Mouse (Mus musculus) hindbrain, embryonic 15.5 days (tissue): ENCODE results near the gene Btbd8. TPM values are rescaled to one million over a fixed set of nuclear protein-coding genes. Genes with fewer than 3 reads are reported as not detected.

ENCODE experiments used
- ATAC-seq: fragments of 200-750 bp; cut with Nextera tagmentation; 2 replicates; pipeline ENCODE4 v1.8.0; 2017; ENCODE audit warnings: low read depth, moderate number of reproducible peaks, moderate TSS enrichment; ENCODE audit not compliant: low FRiP score
- H3K27ac ChIP-seq: fragments of 300-500 bp; sonication (generic); replicated peaks from 2 replicates; pipeline ENCODE4 v1.5.1; 2015; ENCODE audit warnings: mild to moderate bottlenecking, inconsistent platforms
- H3K27me3 ChIP-seq: fragments of 300-500 bp; sonication (generic); 2 replicates; pipeline ENCODE4 v1.6.1; 2015; ENCODE audit warnings: control low read depth, inconsistent platforms
- H3K36me3 ChIP-seq: fragments of 300-500 bp; sonication (generic); 2 replicates; pipeline ENCODE4 v1.6.1; 2015; ENCODE audit warnings: control low read depth, inconsistent platforms
- H3K4me1 ChIP-seq: fragments of 300-500 bp; sonication (generic); replicated peaks from 2 replicates; pipeline ENCODE4 v1.6.1; 2015; ENCODE audit warnings: control low read depth, inconsistent platforms
- H3K4me2 ChIP-seq: fragments of 300-500 bp; sonication (generic); 2 replicates; pipeline ENCODE4 v1.6.1; 2015; ENCODE audit warnings: moderate library complexity, mild to moderate bottlenecking, inconsistent platforms
- H3K4me3 ChIP-seq: fragments of 300-500 bp; sonication (generic); 2 replicates; pipeline ENCODE4 v1.5.1; 2015; ENCODE audit warnings: mild to moderate bottlenecking, inconsistent platforms
- H3K9ac ChIP-seq: fragments of 300-500 bp; sonication (generic); 2 replicates; pipeline ENCODE4 v1.6.1; 2015; ENCODE audit warnings: inconsistent platforms
- H3K9me3 ChIP-seq: fragments of 300-500 bp; sonication (generic); 2 replicates; pipeline ENCODE4 v1.6.1; 2016; ENCODE audit warnings: control low read depth, inconsistent platforms
- WGBS: fragments of 180-500 bp; shearing (Covaris S2); methylation state at CpG from one replicate; pipeline ENCODE4 v1.1.7; 2015; 5-methylcytosine and 5-hydroxymethylcytosine counted together
- polyA plus RNA-seq: library from polyadenylated mRNA; unstranded; fragments of >200 nt; fragmentation: Nextera tagmentation; extraction: Ambion mirVana; gene quantifications from 2 replicates; pipeline ENCODE4 v1.2.1, GENCODE M21; 2015

Gene Btbd8
- polyA plus RNA-seq, 1 experiment from 2014 or later: 17.5 TPM

DNA sequence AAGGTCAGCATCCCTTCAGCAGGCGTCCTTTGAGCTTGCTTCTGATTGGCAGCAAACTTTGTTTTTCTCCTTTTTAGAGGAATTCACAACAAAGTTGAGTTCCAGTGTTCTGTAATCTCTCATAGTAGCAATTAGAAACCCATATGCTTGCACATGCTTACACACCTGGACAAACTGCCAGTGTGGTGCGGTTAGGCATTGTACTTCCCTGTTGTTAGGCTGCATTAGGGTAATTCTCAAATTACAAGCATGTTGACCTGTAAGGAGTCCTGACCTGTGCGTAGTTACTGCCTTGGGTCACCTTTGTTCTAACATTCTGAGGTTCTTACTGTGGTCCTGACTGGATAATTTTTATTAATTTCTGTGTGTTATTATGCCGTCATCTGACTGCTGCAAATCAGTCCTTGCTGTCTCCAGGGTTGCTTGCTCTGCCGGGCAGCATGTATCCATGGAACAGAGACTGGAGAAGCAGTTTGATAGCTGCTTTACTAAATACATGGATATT lies 61.1 kb downstream of the Btbd8 start:
- Histone ChIP-seq H3K27ac (peak overlapping the region; percentile 88; the same call in 1 of the 2 replicates), H3K27me3 (no peaks in the 10 kb centered on the region), H3K9me3 (no peaks in the 10 kb centered on the region), H3K36me3 (peaks cover 11% of the 10 kb centered on the region; the same call in 1 of the 2 replicates), H3K9ac (peak overlapping the region; percentile 52; the same call in 1 of the 2 replicates), H3K4me1 (peaks cover 14% of the 10 kb centered on the region), H3K4me3 (peak overlapping the region; percentile 39), H3K4me2 (peak overlapping the region; percentile 55)
- ATAC-seq: no peak
- WGBS: 53% methylated on average over 5 of the region's 5 CpGs

DNA sequence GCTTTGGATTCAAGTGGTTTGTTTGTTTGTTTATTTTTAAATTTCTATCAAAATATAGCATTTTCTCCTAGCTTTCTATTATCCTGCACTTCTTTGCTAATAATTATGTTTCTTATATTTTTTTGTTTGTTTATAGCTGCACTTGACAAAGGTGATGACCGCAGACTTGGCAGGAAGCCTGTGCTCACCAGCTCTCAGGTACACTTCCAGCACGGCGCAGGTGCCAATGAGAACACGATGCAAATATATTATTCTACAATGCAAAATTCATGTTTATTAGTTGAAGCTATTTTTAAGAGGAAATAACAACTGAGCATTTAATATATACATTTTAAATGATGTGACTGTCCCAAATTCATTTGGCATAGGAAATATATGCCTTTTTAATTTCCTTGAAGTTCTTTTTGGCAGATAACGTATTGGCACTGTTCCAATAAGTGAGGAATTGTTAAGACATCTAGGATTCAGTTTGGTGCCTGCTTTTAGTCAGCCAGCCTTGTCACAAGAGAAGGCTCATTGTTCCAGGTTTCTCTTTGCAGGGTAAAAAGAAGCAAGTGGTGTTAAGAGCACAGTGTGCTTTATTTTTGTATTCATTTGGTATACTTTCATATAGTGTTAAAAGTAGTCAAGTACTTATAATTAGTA lies 62.2 kb downstream of the Btbd8 start:
- WGBS: 73% methylated on average over 5 of the region's 5 CpGs
- Histone ChIP-seq H3K9me3 (no peaks in the 10 kb centered on the region), H3K9ac (no peak overlapping the region), H3K4me3 (no peak overlapping the region), H3K36me3 (peaks cover 20% of the 10 kb centered on the region), H3K4me1 (peaks cover 14% of the 10 kb centered on the region), H3K4me2 (no peak overlapping the region), H3K27ac (no peak overlapping the region), H3K27me3 (no peaks in the 10 kb centered on the region)
- no peak for ATAC-seq

DNA sequence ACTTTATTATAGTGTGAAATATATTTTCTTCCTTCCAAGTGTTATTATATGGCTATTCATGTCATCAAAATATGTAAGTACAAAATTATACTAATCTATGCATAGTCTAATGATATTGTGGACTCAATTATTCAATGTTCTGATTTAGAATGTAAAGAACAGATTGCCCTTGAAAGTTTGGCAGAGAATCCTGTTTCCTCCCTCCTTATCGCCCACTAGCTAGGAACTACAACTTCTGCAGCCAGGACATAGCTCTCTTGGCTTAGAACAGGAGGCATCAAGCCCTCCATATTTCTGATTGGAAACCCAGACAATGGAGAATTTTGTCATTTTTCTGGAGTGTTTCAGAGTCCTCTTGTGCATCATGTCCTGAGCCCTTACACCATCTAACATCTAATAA lies 62.9 kb downstream of the Btbd8 start:
- no peak for ATAC-seq
- no peaks in the 10 kb centered on the region for H3K27me3 ChIP-seq
- H3K27ac ChIP-seq: no peak overlapping the region
- peaks cover 27% of the 10 kb centered on the region for H3K36me3 ChIP-seq
- no peaks in the 10 kb centered on the region for H3K9me3 ChIP-seq
- WGBS: 86% methylated on average over 1 of the region's 1 CpGs
- H3K4me1 ChIP-seq: peaks cover 14% of the 10 kb centered on the region
- no peak overlapping the region for H3K9ac ChIP-seq
- H3K4me2 ChIP-seq: no peak overlapping the region
- H3K4me3 ChIP-seq: no peak overlapping the region

DNA sequence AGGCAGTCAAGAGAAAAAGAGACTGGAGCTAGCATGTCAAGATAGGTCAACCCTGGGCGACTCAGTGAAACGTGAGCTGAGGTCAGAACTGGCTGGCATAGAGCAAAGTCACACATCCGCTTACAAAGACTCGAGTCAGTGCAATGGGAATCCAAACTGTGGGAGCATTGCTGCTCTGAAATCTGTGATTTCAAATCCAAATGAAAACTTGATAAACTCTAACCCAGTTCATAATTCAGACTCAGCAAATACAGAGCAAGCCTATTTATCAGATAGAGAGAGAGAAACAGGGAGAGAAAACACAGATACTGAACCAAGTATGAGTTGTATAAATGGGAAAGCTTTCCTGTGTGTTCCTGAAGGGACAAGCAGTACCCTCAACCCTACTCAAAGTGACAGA lies 69.5 kb downstream of the Btbd8 start, which contains the start of gene Gm42669:
Gene Gm42669, plus strand, starts transcription at position 301 of the 400 bp plus-strand sequence.
- Histone ChIP-seq H3K9ac (no peak within 1 kb of the TSS), H3K27ac (no peak within 1 kb of the TSS), H3K4me3 (no peak within 1 kb of the TSS), H3K36me3 (peaks cover 59% of the 10 kb centered on the region), H3K27me3 (no peaks in the 10 kb centered on the region), H3K4me2 (no peak within 1 kb of the TSS), H3K4me1 (no peaks in the 10 kb centered on the region), H3K9me3 (no peaks in the 10 kb centered on the region)
- 82% methylated on average over 4 of the region's 4 CpGs for WGBS
- no peak for ATAC-seq

DNA sequence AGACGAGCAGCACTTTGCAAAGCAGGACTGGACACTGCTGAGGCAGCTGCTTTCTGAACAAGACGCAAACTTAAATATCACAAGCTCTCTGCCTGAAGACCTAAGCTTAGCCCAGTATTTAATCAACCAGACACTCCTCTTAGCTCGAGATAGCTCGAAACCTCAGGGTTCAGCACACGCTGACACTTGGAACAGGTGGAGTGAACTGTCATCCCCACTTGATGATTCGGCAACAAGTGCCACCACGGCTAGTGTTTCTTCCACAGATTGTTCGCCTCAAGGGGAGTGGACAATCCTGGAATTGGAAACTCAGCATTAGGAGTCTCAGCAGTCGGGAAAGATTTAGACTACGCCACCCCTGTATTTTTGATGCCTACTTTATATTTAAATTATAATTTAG lies 72.7 kb downstream of the Btbd8 start:
- Histone ChIP-seq H3K4me3 (no peak overlapping the region), H3K4me1 (no peaks in the 10 kb centered on the region), H3K9ac (no peak overlapping the region), H3K27ac (no peak overlapping the region), H3K4me2 (no peak overlapping the region), H3K27me3 (no peaks in the 10 kb centered on the region), H3K9me3 (no peaks in the 10 kb centered on the region), H3K36me3 (peaks cover 41% of the 10 kb centered on the region)
- ATAC-seq: no peak
- 91% methylated on average over 10 of the region's 10 CpGs for WGBS

DNA sequence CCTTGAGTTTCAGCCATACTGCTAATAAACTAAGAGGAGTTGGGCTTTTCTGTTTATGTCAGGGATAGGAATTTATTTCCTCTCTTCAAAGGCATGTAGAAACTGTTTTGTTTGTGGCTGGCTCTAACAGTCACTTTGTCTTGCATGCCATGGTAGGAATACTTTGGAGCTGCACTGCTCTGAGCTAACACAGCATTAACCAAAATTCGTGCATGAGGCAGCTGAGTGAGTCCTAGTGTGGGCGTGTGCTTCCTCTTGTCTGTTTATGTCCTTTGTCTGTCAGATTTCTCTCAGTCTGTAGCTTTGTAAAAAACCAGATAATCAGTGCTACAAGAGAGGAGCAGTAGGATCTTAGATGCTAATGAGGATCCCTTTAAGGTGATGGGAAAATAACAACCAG lies 73.5 kb downstream of the Btbd8 start:
- no peaks in the 10 kb centered on the region for H3K4me1 ChIP-seq
- H3K9ac ChIP-seq: no peak overlapping the region
- no peaks in the 10 kb centered on the region for H3K9me3 ChIP-seq
- no peak overlapping the region for H3K4me3 ChIP-seq
- H3K36me3 ChIP-seq: peaks cover 33% of the 10 kb centered on the region
- 62% methylated on average over 2 of the region's 2 CpGs for WGBS
- H3K4me2 ChIP-seq: no peak overlapping the region
- no peaks in the 10 kb centered on the region for H3K27me3 ChIP-seq
- H3K27ac ChIP-seq: no peak overlapping the region
- no peak for ATAC-seq

DNA sequence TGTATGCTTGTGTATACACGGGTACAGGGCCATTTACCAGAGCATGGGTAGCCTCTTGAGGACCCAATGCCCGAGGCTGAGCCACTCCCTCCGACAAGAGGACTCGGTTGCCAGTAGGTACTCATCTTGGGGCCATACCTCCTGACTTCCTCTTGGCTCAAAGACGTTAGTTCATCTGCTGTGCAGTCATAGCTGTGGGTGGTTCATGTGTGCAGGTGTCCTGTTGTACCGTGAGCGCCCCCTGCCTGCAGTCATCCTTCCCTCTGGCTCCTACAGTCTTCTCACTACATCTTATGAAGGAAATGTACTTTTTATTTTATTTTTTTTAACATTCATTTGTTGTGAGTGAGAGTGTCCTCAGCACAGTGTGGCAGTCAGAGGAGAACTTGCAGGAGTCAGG lies 75.8 kb downstream of the Btbd8 start:
- H3K9me3 ChIP-seq: no peaks in the 10 kb centered on the region
- H3K27ac ChIP-seq: no peak overlapping the region
- H3K4me1 ChIP-seq: no peaks in the 10 kb centered on the region
- 57% methylated on average over 7 of the region's 7 CpGs for whole genome bisulfite sequencing
- H3K4me3 ChIP-seq: no peak overlapping the region
- H3K4me2 ChIP-seq: no peak overlapping the region
- peak; percentile 3; the same call in 1 of the 2 replicates for ATAC-seq
- H3K36me3 ChIP-seq: peaks cover 16% of the 10 kb centered on the region
- H3K9ac ChIP-seq: no peak overlapping the region
- H3K27me3 ChIP-seq: no peaks in the 10 kb centered on the region

DNA sequence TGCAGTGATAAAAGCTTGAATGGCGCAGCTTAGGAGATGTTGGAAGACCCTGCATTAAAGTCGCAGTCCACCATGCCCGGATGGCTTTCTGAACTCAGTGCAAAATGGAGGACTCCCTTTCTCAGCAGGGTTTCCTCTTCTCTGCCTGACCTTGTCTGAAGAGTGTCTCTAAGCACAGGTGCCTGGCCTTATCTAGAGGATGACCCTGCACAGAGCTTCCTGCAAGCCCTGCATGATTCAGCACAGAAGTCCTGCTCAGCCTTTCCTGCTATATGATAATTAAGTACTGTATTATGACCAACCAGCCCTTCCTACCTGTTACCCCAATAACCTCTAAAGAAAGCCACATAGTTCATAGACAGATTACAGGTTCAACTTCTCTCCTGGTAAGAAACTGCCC lies 77.7 kb downstream of the Btbd8 start:
- ATAC-seq: no peak
- Histone ChIP-seq H3K9ac (no peak overlapping the region), H3K4me2 (no peak overlapping the region), H3K27ac (no peak overlapping the region), H3K36me3 (peaks cover 12% of the 10 kb centered on the region), H3K27me3 (no peaks in the 10 kb centered on the region), H3K9me3 (no peaks in the 10 kb centered on the region), H3K4me1 (no peaks in the 10 kb centered on the region), H3K4me3 (no peak overlapping the region)
- 96% methylated on average over 3 of the region's 3 CpGs for WGBS

DNA sequence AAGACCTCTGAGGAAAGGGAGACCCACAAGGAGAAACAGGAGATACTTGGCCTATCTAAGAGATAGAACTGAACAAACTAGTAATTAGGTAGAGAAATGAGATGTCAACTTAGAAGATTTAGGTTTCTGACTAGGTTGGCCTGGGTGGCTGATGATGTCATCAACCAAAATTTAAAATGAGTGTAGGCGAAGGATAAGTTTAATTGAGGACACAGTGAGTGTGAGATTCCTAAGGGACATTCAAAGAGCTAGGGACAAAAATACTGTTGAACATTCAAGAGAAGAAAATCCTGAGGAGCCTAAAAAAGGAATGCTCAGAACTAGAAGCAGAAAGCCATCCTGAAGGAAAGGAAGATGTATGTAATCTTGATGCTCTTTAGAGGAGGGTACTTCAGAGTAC lies 78.3 kb downstream of the Btbd8 start:
- Histone ChIP-seq H3K27ac (no peak overlapping the region), H3K9ac (no peak overlapping the region), H3K9me3 (no peaks in the 10 kb centered on the region), H3K4me1 (no peaks in the 10 kb centered on the region), H3K4me3 (no peak overlapping the region), H3K4me2 (no peak overlapping the region), H3K36me3 (peaks cover 9% of the 10 kb centered on the region), H3K27me3 (no peaks in the 10 kb centered on the region)
- no peak for ATAC-seq
- 95% methylated on average over 1 of the region's 1 CpGs for WGBS

DNA sequence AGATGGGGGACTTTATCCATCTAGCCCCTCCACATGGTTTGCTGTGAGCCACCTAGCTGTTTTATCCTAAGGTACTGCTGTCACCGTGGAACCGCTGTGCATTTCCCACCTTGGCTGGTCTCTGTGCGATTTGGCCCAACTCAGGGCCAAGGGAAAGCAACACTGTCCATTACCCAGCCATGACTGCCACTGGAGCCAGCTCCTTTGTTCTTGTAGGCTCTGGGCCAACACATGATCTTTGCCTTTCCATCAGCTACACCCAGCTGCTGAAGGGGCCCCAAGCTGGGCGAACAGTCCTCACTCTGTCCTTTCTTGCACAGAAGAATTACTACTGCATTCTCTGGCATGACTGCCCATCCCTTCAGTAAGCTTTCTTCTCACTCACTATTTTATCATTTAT lies 80.8 kb downstream of the Btbd8 start:
- no peak for ATAC-seq
- Histone ChIP-seq H3K4me2 (no peak overlapping the region), H3K27ac (no peak overlapping the region), H3K9me3 (no peaks in the 10 kb centered on the region), H3K4me3 (no peak overlapping the region), H3K9ac (no peak overlapping the region), H3K36me3 (no peaks in the 10 kb centered on the region), H3K4me1 (no peaks in the 10 kb centered on the region), H3K27me3 (no peaks in the 10 kb centered on the region)
- WGBS: 80% methylated on average over 4 of the region's 4 CpGs

DNA sequence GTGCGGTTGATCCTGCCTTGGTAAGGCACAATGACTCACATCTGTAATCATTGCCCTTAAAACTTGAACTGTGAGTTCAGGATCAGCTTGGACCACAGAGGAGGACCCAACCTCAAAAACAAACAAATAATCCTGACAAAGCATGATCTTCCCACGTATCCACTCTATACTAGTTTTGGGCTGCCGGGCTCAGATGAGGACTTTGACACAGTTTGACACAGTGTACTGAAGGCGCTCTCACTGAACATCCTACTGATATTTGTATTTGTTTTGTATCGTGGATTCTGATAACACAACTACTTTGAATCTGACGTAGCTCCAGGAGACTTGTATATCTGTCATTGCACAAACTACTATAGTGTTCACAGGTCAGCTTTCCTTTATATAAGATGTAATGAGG lies 83.6 kb downstream of the Btbd8 start:
- H3K4me1 ChIP-seq: no peaks in the 10 kb centered on the region

DNA sequence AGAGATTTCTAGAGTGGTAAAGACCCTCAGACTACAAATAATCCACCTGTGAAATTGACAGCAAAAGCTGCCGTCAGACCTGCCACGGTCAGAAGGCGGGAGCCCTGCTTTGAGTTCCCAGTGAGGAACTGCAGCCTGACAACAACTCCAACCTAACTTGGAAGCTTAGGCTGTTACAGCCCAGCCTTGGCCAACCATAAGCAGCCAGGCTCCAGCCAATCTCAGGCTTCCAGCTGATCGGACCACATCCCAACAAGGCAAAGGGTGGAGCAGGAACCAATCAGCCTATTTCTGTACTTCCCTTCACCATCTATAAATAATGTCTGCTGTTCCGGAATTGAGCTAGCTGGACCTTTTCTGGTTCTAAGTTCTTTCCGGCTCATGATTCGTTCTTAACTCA lies 84.1 kb downstream of the Btbd8 start:
- no peaks in the 10 kb centered on the region for H3K36me3 ChIP-seq
- WGBS: 85% methylated on average over 7 of the region's 7 CpGs
- no peak overlapping the region for H3K4me2 ChIP-seq
- H3K9me3 ChIP-seq: no peaks in the 10 kb centered on the region
- no peaks in the 10 kb centered on the region for H3K4me1 ChIP-seq
- H3K27me3 ChIP-seq: no peaks in the 10 kb centered on the region
- H3K27ac ChIP-seq: no peak overlapping the region
- H3K9ac ChIP-seq: no peak overlapping the region
- no peak for ATAC-seq
- no peak overlapping the region for H3K4me3 ChIP-seq

More for the DNA sequence above, 83.6 kb downstream of the Btbd8 start:
- Histone ChIP-seq H3K36me3 (no peaks in the 10 kb centered on the region), H3K4me2 (no peak overlapping the region), H3K4me3 (no peak overlapping the region), H3K27ac (no peak overlapping the region), H3K9ac (no peak overlapping the region), H3K9me3 (no peaks in the 10 kb centered on the region), H3K27me3 (no peaks in the 10 kb centered on the region)
- no peak for ATAC-seq
- 93% methylated on average over 6 of the region's 6 CpGs for WGBS

DNA sequence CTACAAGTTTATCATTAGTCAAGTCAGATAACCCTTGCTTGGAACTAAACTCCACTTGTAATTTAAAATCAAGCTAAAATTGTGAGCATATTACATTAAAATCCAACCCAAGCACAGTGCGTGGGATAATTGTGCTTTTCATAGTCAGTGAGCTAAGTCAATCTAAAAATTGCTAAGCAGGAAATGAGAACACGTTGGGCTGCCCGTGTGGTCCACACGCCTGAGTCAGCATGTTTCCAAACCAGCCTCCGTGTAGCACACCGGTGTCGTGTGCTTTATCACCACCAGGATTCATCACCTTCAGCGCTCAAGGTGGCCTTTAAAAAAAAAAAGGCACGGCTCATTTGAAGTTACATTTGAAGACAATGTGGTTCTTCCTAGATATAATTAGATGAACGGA lies 86.5 kb downstream of the Btbd8 start:
- Histone ChIP-seq H3K4me3 (no peak overlapping the region), H3K27me3 (no peaks in the 10 kb centered on the region), H3K36me3 (no peaks in the 10 kb centered on the region), H3K4me2 (no peak overlapping the region), H3K9me3 (no peaks in the 10 kb centered on the region), H3K27ac (no peak overlapping the region), H3K9ac (no peak overlapping the region), H3K4me1 (no peaks in the 10 kb centered on the region)
- ATAC-seq: no peak
- 82% methylated on average over 10 of the region's 10 CpGs for WGBS
